ENCODE assay signal across 22 mouse cellular contexts in the genomic region with DNA sequence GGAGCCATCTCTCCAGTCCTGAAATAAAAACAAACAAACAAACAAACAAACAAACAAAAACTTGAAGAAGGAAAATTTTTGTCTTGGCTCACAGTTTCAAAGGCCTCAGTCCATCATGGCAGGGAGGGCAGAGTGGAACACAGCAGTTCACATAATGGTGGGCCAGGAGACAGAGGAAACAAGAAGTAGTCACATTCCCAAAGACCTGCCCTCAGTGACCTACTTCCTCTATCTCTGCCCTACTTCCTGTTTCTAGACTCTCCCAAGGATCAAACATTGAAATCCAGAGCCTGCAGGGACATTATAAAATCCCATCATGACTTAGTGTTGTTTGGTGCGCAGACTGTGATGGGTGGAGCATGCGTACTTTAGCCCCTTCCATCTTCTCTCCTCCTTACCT. TPM values are rescaled to one million over a fixed set of nuclear protein-coding genes. Genes with fewer than 3 reads are reported as not detected.
DNase-seq lines count a peak whose midpoint lies in the region; ATAC-seq and TF ChIP-seq lines count a peak whose summit lies in the region.
"Had no signal": no experiment of that assay in that cellular context is flagged by ENCODE, and none has a peak within 500 bp of the region (broad histone marks: within the 10 kb centered on the region; RNA-seq: fewer than 3 reads in every experiment).

No protein-coding gene starts in this region.

- H3K27me3 ChIP-seq in MEL (ENCODE audit: control insufficient read depth in 1 of 2, insufficient read depth in 2 of 2, low read length in 2 of 2), result no peaks in the 10 kb centered on the region
- H3K27me3 ChIP-seq: Patski had no signal

- ATAC-seq in granulocyte monocyte progenitor cell, adult 5-6 weeks (replicated peaks; ENCODE audit: poor library complexity, severe bottlenecking), result peak; percentile 74
- ATAC-seq in megakaryocyte progenitor cell, adult 5-6 weeks (replicated peaks; ENCODE audit: poor library complexity), result peak; percentile 58
- ATAC-seq: activated CD4-positive, CD25-positive, alpha-beta regulatory T cell, adult 4 months; CD4-positive, CD25-positive, alpha-beta regulatory T cell, adult 4 months; Patski had no signal

- H3K4me3 ChIP-seq in MEL (ENCODE audit: control insufficient read depth in 1 of 2, insufficient read depth in 1 of 2, low read depth in 2 of 2, low read length in 2 of 2), result no peak overlapping the region

- peak; percentile 11 for DNase-seq in MEL (ENCODE audit: low read depth, low spot score)
- DNase-seq in left cerebral cortex, adult 11 months (ENCODE audit: low spot score), result no peak
- no peak for DNase-seq in left cerebral cortex, adult 9 months (ENCODE audit: low spot score in 2 of 2)
- DNase-seq in embryo, embryonic 9.5 days (ENCODE audit: extremely low spot score), result no peak
- DNase-seq: adrenal gland, adult 2 months; adrenal gland, adult 8-10 months; adrenal gland, postnatal 10 days; adrenal gland, postnatal 14 days; adrenal gland, postnatal 25 days; adrenal gland, postnatal 36 days; cerebellum, adult 11 months; cerebellum, adult 11-12 months; cerebellum, adult 18-20 months; cerebellum, adult 2 months had no signal

- no peak overlapping the region for H3K27ac ChIP-seq in MEL (ENCODE audit: control insufficient read depth, low read depth, low read length)

- no peak overlapping the region for H3K9ac ChIP-seq in MEL (ENCODE audit: control insufficient read depth, low read depth, low read length, poor library complexity, severe bottlenecking)

- no peaks in the 10 kb centered on the region for H3K79me2 ChIP-seq in MEL (ENCODE audit: control insufficient read depth, insufficient read depth, low read length, poor library complexity)

- no peak for TF ChIP-seq CTCF in MEL (IDR thresholded peaks at IDR 0.05 in 2 of 3, conservative IDR thresholded peaks at IDR 0.05 in 1 of 3; ENCODE audit: control insufficient read depth in 1 of 3, insufficient read depth in 1 of 3, low read depth in 2 of 3, low read length in 3 of 3, poor library complexity in 1 of 3, severe bottlenecking in 1 of 3)

- H3K9me3 ChIP-seq in MEL (replicated peaks; ENCODE audit: insufficient read depth, low read length), result no peaks in the 10 kb centered on the region
- H3K9me3 ChIP-seq: G1E had no signal

- TF ChIP-seq POLR2A in MEL (IDR thresholded peaks at IDR 0.05; ENCODE audit: control insufficient read depth in 1 of 2, insufficient read depth in 1 of 2, low read depth in 1 of 2, low read length in 2 of 2, poor library complexity in 1 of 2), result no peak

- TF ChIP-seq EP300 in MEL (IDR thresholded peaks at IDR 0.05; ENCODE audit: low read depth in 1 of 2, low read length in 2 of 2), result no peak

- TF ChIP-seq RAD21 in MEL (IDR thresholded peaks at IDR 0.05; ENCODE audit: low read depth, low read length), result no peak

- H3K36me3 ChIP-seq in MEL (ENCODE audit: control insufficient read depth in 1 of 2, insufficient read depth in 2 of 2, low read length in 2 of 2), result no peaks in the 10 kb centered on the region
- H3K36me3 ChIP-seq: G1E had no signal

- no peaks in the 10 kb centered on the region for H3K4me1 ChIP-seq in MEL (ENCODE audit: control insufficient read depth in 1 of 2, insufficient read depth in 2 of 2, low read length in 2 of 2)

TF ChIP-seq in MEL, 35 proteins besides CTCF, POLR2A, EP300 and RAD21:
- TF ChIP-seq GABPA (IDR thresholded peaks at IDR 0.05; ENCODE audit: low read depth, low read length) (no peak), ETS1 (IDR thresholded peaks at IDR 0.05; ENCODE audit: low read depth, low read length) (no peak), MXI1 (IDR thresholded peaks at IDR 0.05; ENCODE audit: low read depth, low read length) (no peak), TBP (IDR thresholded peaks at IDR 0.05; ENCODE audit: low read depth, low read length) (no peak), RCOR1 (IDR thresholded peaks at IDR 0.05; ENCODE audit: low read depth, low read length) (no peak), TAL1 (IDR thresholded peaks at IDR 0.05; ENCODE audit: low read length) (no peak), HCFC1 (IDR thresholded peaks at IDR 0.05; ENCODE audit: low read depth, low read length) (no peak), MAZ (IDR thresholded peaks at IDR 0.05; ENCODE audit: low read depth, low read length) (no peak)

RNA-seq across cellular contexts. Expression of a gene that starts 49.4 kb away (rescaled TPM):
- 0.13 and 0.23 TPM in 2 replicates for total RNA-seq in MEL (2012; rRNA removed)
- under 1 TPM in 1 of 2 experiments, not detected in 1; 0.04 TPM for polyA plus RNA-seq in MEL (2012; ENCODE audit: insufficient read depth in 1 of 2, insufficient read length in 2 of 2, low read depth in 1 of 2, low replicate concordance in 2 of 2, missing spikeins in 1 of 2)
- total RNA-seq in granulocyte monocyte progenitor cell, adult 5-6 weeks (2014; fragmentation: Nextera tagmentation), result not detected in 2 replicates
- total RNA-seq in granulocyte monocyte progenitor cell, adult 5-6 weeks (2017), result 0.17 and 0.21 TPM in 2 replicates
- total RNA-seq in megakaryocyte progenitor cell, adult 5-6 weeks (2015), result 0.05 and 0.07 TPM in 2 replicates
- total RNA-seq in megakaryocyte progenitor cell, adult 5-6 weeks (2017), result 0.12 and 0.20 TPM in 2 replicates
- polyA plus RNA-seq: activated CD4-positive, CD25-positive, alpha-beta regulatory T cell, adult 4 months; CD4-positive, CD25-positive, alpha-beta regulatory T cell, adult 4 months had no signal

RNA-seq across cellular contexts. Expression of a gene that starts 56.5 kb away (rescaled TPM):
- 0.08 and 0.10 TPM in 2 replicates for total RNA-seq in MEL (2012; rRNA removed)
- polyA plus RNA-seq in MEL (2012; ENCODE audit: insufficient read depth in 1 of 2, insufficient read length in 2 of 2, low read depth in 1 of 2, low replicate concordance in 2 of 2, missing spikeins in 1 of 2), result under 1 TPM in 1 of 2 experiments, not detected in 1; 0.42 TPM
- 246 and 248 TPM in 2 replicates for total RNA-seq in granulocyte monocyte progenitor cell, adult 5-6 weeks (2014; fragmentation: Nextera tagmentation)
- total RNA-seq in granulocyte monocyte progenitor cell, adult 5-6 weeks (2017), result 341 and 374 TPM in 2 replicates
- 415 and 476 TPM in 2 replicates for total RNA-seq in megakaryocyte progenitor cell, adult 5-6 weeks (2015)
- total RNA-seq in megakaryocyte progenitor cell, adult 5-6 weeks (2017), result 342 and 360 TPM in 2 replicates
- total RNA-seq: CH12.LX, ES-E14 had no signal

Comparison
In these comparisons a context has a peak if more than half of its experiments do, and no peak if none do; other contexts are left out.
1. RNA of a gene that starts 56.5 kb away (total RNA-seq): 342 to 476 TPM in megakaryocyte progenitor cell, adult 5-6 weeks and 246 to 374 TPM in granulocyte monocyte progenitor cell, adult 5-6 weeks; 0.08 to 0.10 TPM in MEL; every median in the first group is over 100 times any median in the second.